Mouse (Mus musculus) ES-CJ7 (cell line): ENCODE results near the gene Ptprr.

Experiments
- DNase-seq: peaks from one replicate; pipeline ENCODE4 v3.0.0; 2011; ENCODE audit warnings: low read depth, low spot score

The Ptprr gene

DNA sequence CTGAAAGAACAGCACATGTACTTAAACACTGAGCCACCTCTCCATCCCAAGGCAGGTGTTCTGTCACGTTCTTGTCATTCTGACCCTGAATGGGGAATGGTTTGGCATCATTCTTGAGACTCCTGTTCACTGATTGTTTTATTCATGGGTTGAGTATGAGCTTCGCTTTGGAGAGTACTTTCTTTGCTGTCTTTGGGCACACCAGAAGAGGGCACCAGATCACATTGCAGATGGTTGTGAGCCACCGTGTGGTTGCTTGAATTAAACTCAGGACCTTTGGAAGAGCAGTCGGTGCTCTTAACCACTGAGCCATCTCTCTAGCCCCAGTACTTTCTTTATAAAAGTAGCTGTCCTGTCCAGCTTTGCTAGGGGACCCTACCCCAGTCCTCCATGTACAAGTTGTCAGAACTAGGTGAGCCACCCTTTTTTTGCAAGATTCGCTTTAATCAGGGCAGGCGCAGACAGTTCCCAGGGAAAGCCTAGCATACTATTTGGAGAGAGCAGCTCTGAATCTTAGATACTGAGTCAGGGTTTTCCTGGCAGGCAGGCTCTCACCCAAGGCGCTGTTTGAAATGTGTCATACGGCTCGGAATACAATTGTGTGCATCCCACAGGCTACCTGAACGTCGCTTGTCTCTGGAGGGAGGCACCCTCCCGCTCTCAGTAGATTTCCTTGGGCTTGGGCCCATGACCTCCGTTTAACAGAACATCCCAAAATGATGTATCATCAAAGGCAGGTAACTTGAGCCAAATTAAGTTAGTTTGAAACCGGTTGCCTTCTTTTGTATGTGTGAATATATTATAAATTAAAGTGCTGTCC is 178.8 kb downstream of the Ptprr start:
- DNase-seq: peak; percentile 44

DNA sequence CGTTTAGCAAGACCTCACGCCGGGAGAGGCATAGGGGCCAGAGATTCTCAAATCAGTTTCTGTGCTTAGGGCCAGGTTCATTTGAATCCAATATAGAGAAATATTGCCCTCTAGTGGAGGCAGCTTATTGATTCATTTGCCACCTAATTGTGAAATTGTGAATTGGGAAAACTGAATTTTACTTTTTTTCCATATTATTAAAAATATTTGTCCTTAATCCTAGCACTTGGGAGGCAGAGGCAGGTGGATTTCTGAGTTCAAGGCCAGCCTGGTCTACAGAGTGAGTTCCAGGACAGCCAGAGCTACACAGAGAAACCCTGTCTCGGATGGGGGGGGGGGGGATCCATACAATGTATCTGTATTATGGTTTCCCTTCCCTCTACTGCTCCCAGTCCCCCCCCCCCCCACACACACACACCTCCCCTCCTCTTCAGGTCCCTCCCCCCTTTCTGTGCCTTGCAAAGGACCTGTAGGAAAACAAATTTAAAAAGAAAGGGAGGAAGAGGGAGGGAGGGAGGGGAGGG is 179.5 kb downstream of the Ptprr start:
- DNase-seq: peak; percentile 54

- peak; percentile 53 for DNase-seq
These were observed 181.0 kb downstream of the Ptprr start for GRCm38 (mm10) chr10:116199035-116199434.

GRCm38 (mm10) chr10:116201542-116201941 is 183.5 kb downstream of the Ptprr start:
- DNase-seq: no peak

DNA sequence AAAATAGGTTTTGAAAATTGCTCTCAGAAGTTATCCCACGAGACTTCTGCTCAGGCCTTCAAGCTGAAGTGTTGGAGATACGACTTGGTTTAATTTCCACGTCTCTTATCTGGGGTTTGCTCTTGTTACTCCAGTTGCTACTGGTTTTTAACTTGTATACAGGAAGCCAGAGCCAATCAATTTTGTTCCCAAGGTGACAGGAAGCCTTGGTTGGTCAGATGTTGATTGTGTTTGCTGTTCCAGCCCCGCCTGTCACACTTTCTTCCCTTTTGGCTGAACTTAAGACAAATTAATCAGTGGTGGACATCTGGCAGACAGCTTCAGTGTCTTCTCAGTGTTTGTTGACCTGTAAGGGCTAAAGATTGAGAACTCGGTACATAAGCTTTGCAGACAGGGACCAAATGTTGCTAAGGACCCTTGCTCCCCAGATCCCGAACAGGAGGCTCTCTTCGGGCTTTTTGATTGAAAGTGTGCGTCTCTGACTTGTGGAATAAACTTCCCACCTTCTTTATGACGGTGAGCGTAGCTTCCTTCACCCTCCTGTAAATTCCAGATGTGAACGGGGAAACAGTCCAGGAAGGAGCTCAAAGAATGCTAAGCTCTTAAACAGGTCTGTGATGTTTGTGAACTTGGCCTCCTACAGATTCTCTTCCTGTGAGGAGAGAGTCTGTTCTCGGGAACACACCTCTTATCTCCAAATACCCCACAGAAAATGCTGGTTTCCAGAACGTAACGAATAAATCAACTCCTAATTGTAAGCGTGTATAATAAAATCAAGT is 187.8 kb downstream of the Ptprr start:
- DNase-seq: no peak

- DNase-seq: no peak
These were observed 188.4 kb downstream of the Ptprr start for GRCm38 (mm10) chr10:116206449-116206848.

DNA sequence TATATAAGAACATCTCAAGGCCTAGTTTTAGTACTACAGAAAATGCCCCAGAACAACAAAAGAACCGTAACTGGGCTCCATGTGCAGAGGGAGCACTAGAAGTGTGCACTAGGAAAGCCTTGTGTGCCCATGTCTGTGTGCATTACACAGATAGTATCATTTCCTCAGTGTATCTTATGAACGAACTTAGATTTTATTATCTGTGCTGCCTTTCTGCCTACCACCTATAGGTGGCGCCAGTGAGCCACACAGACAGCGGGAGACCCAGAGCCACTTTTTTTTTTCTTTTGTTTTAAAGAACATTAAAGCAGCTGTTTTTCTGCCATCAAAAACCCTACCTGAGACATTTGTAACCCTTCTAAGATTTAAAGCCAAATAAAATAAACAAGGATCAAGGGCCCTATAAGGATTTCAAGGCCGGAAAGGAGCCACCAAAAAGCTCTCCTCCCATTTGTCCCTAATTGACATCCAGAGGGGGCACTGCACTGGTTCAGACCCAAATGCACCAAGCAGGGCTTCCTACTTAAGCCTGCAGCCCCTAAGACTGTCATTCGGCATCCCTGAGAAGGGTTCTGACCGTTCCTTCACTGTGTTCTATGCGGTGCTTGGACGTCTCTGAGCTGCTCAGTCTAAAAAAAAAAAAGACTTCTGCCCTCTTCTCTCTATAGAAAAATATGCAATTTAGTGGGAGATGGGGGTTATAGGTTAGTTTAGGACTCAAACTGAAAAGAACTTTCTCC is 190.1 kb downstream of the Ptprr start:
- DNase-seq: peak; percentile 40

DNA sequence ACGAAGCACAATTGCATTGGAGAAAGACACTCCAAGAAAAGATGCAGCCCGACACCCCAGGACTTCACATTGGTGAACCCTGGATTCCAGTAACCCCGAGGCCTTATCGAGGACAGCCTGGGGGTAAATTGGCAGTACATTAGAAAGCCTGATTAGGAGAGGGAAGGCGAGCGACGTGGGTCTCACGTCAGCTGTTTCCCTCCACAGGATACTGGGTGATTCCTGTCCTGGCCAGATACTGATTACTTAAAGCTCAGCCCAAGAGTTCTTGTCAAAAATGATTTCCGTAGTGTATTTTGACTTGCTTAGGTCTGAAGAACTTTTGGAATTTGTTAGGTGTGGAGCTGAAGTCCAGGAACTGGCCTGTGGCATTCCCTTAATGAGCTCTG is 190.7 kb downstream of the Ptprr start:
- DNase-seq: no peak

DNA sequence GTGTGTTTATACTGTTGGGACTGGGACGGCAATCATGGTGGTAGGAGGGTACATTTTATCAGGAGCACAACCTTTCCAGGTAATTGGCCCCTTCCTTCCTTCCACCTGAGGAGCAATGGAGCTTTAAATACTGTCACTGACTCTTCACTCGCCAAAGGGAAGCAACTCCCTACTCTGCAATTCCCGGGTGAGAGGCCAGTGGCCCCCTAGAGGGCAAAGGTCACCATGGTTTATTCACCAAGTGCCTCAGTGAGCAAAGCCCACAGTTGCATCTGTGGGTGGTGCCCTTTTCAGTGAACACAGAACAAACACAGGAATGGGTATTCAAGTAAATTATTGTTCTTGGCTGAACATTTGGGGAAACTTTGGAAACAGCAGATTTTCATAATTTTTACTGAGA is 194.1 kb downstream of the Ptprr start:
- DNase-seq: peak; percentile 13

GRCm38 (mm10) chr10:116220336-116221118 is 202.5 kb downstream of the Ptprr start:
- no peak for DNase-seq

GRCm38 (mm10) chr10:116235299-116235698 is 217.3 kb downstream of the Ptprr start:
- peak; percentile 21 for DNase-seq

DNA sequence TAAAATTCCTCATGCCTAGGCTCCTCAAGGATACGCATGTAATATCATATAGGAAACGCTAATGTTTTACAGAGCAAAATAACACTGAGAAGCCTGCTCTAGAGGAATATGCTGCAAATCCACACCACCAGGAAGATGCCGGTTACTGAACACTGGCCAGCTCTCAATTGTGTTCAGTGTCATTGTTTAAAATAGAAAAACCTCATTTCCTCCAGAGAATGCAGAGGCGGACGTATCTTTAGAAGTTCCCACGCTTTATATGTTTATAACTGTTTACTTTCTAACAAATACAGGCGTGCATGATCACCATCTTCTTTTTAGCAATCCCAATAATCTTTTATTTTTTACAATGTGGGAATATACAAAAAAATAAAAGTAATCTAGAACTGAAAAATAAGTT is 224.2 kb downstream of the Ptprr start:
- DNase-seq: no peak

DNA sequence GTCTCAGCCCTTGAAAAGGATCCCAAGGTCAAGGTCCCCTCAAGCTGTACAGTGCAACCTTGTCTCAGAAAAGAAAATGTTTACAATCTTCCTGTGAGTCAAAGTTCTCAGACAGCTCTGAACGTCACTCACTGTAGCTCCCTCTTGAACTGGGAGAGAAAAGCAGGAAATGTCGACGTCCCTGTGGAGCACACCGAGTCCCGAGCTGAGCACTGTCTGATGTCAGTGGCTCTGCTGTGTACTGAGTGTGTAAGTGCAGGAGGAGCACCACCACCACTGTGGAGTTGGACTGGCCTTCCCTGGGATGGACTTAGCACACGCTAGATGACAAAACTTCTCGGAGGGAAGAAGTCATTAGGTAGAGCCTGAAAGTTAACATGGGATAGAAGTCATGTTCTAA is 225.4 kb downstream of the Ptprr start:
- DNase-seq: peak; percentile 3

- no peak for DNase-seq
These were observed 227.6 kb downstream of the Ptprr start for GRCm38 (mm10) chr10:116245632-116246031.

DNA sequence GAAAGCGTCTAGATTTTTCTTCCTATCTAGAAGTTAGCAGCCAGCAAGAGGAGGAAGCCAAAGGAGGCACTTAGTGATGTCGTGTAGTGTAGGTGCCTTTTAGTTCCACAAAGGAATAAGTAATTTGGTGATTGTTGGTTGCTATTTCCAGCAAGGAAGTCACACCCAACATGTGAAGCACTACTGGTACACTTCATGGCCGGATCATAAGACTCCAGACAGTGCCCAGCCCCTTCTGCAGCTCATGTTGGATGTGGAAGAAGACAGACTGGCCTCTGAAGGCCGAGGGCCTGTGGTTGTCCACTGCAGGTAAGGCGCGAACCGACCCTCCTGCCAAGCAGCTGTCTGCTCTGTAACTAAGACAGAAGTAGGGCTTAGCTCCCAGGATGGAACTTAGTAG is 234.7 kb downstream of the Ptprr start:
- DNase-seq: no peak

DNA sequence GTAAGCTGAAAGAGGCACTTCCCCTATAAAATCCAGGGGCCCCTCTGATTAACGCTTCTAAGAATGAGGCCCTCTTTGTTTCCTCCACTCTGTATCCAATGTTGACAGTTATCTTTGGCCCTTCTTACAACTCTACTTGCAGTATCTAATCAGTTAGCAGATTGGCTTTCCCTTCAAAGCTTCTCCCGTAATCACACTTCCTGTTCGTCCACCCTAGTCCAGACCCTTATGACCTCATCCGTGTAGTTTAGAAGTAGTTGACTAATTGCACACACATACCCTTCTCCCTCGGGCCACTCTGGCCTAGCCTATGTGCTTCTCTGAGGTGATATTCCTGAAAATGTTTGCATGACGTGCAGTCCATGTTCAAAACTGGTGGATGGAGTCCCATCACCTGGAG is 236.0 kb downstream of the Ptprr start:
- DNase-seq: no peak

- DNase-seq: no peak
These were observed 241.3 kb downstream of the Ptprr start for GRCm38 (mm10) chr10:116259298-116259697.

- DNase-seq: peak; percentile 52
These were observed 242.8 kb downstream of the Ptprr start for GRCm38 (mm10) chr10:116260658-116261433.

DNA sequence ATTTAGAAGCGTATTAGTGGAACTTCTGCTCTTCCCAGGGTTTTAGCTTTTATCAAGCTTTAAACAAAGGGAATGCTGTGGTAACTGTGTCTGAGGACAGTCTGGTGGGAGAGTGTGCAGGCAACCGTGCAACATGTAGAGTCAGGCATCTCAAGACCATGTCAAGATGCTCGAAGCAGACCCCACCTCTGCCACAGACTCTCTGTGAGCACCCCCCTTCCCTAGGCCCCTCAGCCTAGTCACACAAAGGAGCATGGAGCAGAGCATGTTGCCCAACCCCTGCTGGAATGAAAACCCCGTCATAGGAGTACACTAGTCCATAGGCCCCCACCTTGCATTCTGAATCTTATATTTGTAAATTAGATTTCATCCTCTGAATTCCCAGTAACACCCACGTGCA is 243.5 kb downstream of the Ptprr start:
- DNase-seq: no peak

DNA sequence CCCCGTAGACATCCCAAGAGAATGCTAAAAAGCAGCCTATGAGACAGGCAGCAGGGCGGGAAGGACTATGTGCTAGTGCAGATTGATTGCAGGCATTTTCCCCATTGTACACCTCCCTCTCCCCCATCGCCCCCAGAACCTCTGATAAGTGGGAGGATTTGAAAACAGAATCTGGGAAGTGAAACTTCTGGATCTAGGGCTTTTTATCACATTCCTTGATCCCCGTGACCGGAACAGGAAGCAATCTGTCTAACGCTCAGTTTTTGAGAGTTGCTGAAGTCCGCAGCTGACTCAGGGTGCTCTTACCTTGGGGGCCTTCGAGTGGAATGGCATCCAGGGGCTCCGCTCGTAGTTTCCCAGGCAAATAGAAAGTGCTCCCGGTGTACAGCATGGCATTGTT is 246.5 kb downstream of the Ptprr start:
- DNase-seq: no peak
